Mouse (Mus musculus) small intestine, adult 2 months (tissue): Measurements from ENCODE around the gene Thnsl2.

ENCODE experiments used
- CTCF ChIP-seq: fragments of 200-500 bp; IDR thresholded peaks from 2 replicates; pipeline ENCODE4 v1.5.1; 2012; ENCODE audit warnings: low read depth, mild to moderate bottlenecking, control low read depth, inconsistent platforms, low read length, moderate library complexity, mixed read lengths; ENCODE audit not compliant: insufficient replicate concordance, insufficient read length; ENCODE audit errors: extremely low read depth
- POLR2A ChIP-seq: fragments of 200-500 bp; IDR thresholded peaks from 2 replicates; pipeline ENCODE4 v1.6.1; 2012; ENCODE audit warnings: low read depth, mild to moderate bottlenecking, control low read depth, inconsistent platforms, low read length, moderate library complexity

DNA sequence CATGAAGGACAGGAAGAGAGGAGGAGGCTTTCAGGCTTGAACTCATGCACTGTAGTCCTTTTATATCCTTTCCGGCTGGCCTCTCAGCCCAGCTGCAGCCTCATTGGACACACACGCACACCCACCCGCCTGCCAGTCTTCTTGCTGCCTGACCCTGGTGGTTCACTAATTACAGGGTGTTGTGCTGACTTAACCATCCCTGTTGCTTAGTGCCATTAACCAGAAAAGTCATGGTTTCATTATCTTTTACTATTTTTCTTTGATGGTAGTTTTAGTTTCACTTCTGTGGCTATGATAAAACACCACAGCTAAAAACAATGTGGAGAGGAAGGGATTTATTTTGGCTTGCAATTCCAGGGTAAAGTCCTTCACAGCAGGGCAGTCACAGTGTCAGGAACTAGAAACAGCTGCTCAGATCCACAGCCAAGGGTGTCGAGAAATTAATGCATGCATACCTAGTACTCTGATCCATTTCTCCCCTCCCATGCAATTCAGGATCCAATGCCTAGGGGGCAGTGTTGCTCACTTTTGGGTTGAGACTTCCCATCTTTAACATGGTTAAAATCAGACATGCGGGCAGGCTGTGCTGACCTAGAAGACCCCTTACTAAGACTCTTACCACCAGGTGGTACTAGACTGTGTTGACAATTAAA lies 12.6 kb upstream of the Thnsl2 start:
- peak; percentile 13; the same call in 1 of the 2 replicates for TF ChIP-seq CTCF
- no peak for TF ChIP-seq POLR2A
